Mouse (Mus musculus): Measurements from ENCODE around the gene Zdhhc4.

GRCm38 (mm10) chr5:143359263-143359662 lies 30.2 kb upstream of the Zdhhc4 start:
- TF ChIP-seq CTCF (IDR thresholded peaks at IDR 0.05; ENCODE audit: insufficient read depth, low read length) (no peak), POLR2A (IDR thresholded peaks at IDR 0.05; ENCODE audit: borderline replicate concordance, extremely low read depth, low read depth, low read length) (no peak)

All from lung, adult 2 months (tissue).